Mouse (Mus musculus): ENCODE results near the gene Rhox1. TPM values are rescaled to one million over a fixed set of nuclear protein-coding genes. Genes with fewer than 3 reads are reported as not detected.

Rhox1 gene
- polyA plus RNA-seq, 1 experiment from 2014 or later: not detected

Other genes starting within 250 kb of the Rhox1 start
- gene Sept6, start 230.5 kb downstream of the Rhox1 start, polyA plus RNA-seq (2016; fragmentation: Nextera tagmentation; extraction: Ambion mirVana): 38.8 and 59.0 TPM in 2 replicates
- 0.09 and 0.15 TPM in 2 replicates for gene Sowahd, start 173.4 kb downstream of the Rhox1 start, polyA plus RNA-seq (2016; fragmentation: Nextera tagmentation; extraction: Ambion mirVana)
- gene Rpl39, start 136.9 kb downstream of the Rhox1 start, polyA plus RNA-seq (2016; fragmentation: Nextera tagmentation; extraction: Ambion mirVana): 429 and 521 TPM in 2 replicates
- gene Upf3b, start 111.9 kb downstream of the Rhox1 start, polyA plus RNA-seq (2016; fragmentation: Nextera tagmentation; extraction: Ambion mirVana): 14.0 and 18.4 TPM in 2 replicates
- 16.8 and 20.2 TPM in 2 replicates for gene Nkap, start 95.5 kb downstream of the Rhox1 start, polyA plus RNA-seq (2016; fragmentation: Nextera tagmentation; extraction: Ambion mirVana)
- gene Akap14, start 53.4 kb downstream of the Rhox1 start, polyA plus RNA-seq (2016; fragmentation: Nextera tagmentation; extraction: Ambion mirVana): not detected in 2 replicates
- 329 and 348 TPM in 2 replicates for gene Ndufa1, start 31.1 kb downstream of the Rhox1 start, polyA plus RNA-seq (2016; fragmentation: Nextera tagmentation; extraction: Ambion mirVana)
- gene Rnf113a1, start 31.0 kb downstream of the Rhox1 start, polyA plus RNA-seq (2016; fragmentation: Nextera tagmentation; extraction: Ambion mirVana): 9.4 and 11.4 TPM in 2 replicates
- gene Gm9, start 11.2 kb downstream of the Rhox1 start, polyA plus RNA-seq (2016; fragmentation: Nextera tagmentation; extraction: Ambion mirVana): not detected in 2 replicates
- not detected in 2 replicates for gene Rhox2a, start 22.7 kb upstream of the Rhox1 start, polyA plus RNA-seq (2016; fragmentation: Nextera tagmentation; extraction: Ambion mirVana)
- gene Rhox3a, start 27.7 kb upstream of the Rhox1 start, polyA plus RNA-seq (2016; fragmentation: Nextera tagmentation; extraction: Ambion mirVana): not detected in 2 replicates
- gene Rhox4a, start 43.1 kb upstream of the Rhox1 start, polyA plus RNA-seq (2016; fragmentation: Nextera tagmentation; extraction: Ambion mirVana): not detected in 2 replicates
- gene Rhox3a2, start 157.8 kb upstream of the Rhox1 start, polyA plus RNA-seq (2016; fragmentation: Nextera tagmentation; extraction: Ambion mirVana): not detected in 2 replicates
- gene Rhox4a2, start 168.6 kb upstream of the Rhox1 start, polyA plus RNA-seq (2016; fragmentation: Nextera tagmentation; extraction: Ambion mirVana): not detected in 2 replicates
- gene Rhox2b, start 189.8 kb upstream of the Rhox1 start, polyA plus RNA-seq (2016; fragmentation: Nextera tagmentation; extraction: Ambion mirVana): not detected in 2 replicates
- gene Rhox4b, start 210.2 kb upstream of the Rhox1 start, polyA plus RNA-seq (2016; fragmentation: Nextera tagmentation; extraction: Ambion mirVana): not detected in 2 replicates
- not detected in 2 replicates for gene Rhox2c, start 231.4 kb upstream of the Rhox1 start, polyA plus RNA-seq (2016; fragmentation: Nextera tagmentation; extraction: Ambion mirVana)
- gene Rhox3c, start 236.3 kb upstream of the Rhox1 start, polyA plus RNA-seq (2016; fragmentation: Nextera tagmentation; extraction: Ambion mirVana): not detected in 2 replicates